8 mouse cellular contexts compared by ENCODE assay signal in the genomic region with DNA sequence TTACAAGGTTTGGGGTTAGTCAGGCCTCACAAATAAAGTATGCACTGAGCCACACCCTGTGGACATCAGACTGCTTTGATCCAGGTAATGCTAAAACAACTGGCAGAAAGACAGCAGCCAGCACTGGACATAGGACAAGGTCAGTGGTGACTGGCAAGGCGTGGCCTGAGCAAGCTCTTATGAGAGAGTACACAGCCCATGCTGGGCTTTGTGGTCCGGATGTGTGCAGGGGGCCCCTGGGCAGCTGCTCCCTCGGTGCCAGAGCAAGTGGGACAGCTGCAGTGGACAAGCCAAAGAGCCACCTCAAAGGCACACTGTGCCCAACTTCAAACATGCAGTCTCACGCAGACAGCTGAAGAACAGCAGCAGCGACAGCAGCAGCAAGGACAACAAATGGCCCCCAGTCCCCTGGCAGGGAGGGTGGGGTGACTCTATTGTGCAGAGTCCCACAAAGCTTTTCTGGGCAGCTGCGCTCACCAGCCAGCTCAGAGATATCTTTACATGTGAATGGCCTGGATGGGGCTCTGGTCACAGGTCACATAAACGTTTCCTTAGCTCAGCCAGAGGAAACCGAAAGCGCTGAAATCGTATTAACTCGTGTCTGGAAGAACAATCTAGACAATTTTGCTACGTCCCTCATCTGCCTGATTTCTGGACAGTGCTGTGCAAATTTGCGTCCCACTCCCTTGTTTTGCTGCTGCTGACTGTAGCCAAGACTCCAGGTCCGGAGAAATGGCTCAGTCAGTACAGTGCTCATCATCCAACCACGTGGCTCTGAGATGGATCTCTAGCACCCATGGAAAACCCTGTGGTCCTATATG.
DNase-seq lines count a peak whose midpoint lies in the region; ATAC-seq and TF ChIP-seq lines count a peak whose summit lies in the region.

No protein-coding gene starts in this region.

- TF ChIP-seq EP300 in stomach, postnatal 0 days (optimal IDR thresholded peaks at IDR 0.05): no peak

- no peaks in the 10 kb centered on the region for H3K9me3 ChIP-seq in heart, embryonic 15.5 days (replicated peaks)
- no peaks in the 10 kb centered on the region for H3K9me3 ChIP-seq in limb, embryonic 10.5 days (replicated peaks)
- H3K9me3 ChIP-seq in stomach, postnatal 0 days (ENCODE audit: control insufficient read depth, low read length): no peaks in the 10 kb centered on the region

- H3K36me3 ChIP-seq in heart, embryonic 15.5 days: no peaks in the 10 kb centered on the region
- no peaks in the 10 kb centered on the region for H3K36me3 ChIP-seq in limb, embryonic 10.5 days
- no peaks in the 10 kb centered on the region for H3K36me3 ChIP-seq in stomach, postnatal 0 days (ENCODE audit: control insufficient read depth, insufficient read depth, low read length)

- ATAC-seq in heart, embryonic 15.5 days (replicated peaks; ENCODE audit: insufficient number of reproducible peaks, insufficient read depth, low FRiP score, low read depth): peak; percentile 58; the same call in 1 of the 2 replicates
- peak; percentile 33; the same call in 1 of the 2 replicates for ATAC-seq in megakaryocyte progenitor cell, adult 5-6 weeks (replicated peaks; ENCODE audit: poor library complexity)
- 0 out of 2 replicates have a peak, but pooled peaks have one; percentile 49 for ATAC-seq in stomach, postnatal 0 days (ENCODE audit: low FRiP score, low TSS enrichment)

- peak overlapping the region; percentile 18 for H3K4me3 ChIP-seq in heart, embryonic 15.5 days
- H3K4me3 ChIP-seq in limb, embryonic 10.5 days: no peak overlapping the region
- H3K4me3 ChIP-seq in stomach, postnatal 0 days (ENCODE audit: low read depth, low read length): peak overlapping the region; percentile 10; the same call in 1 of the 2 replicates

- WGBS in heart, embryonic 15.5 days: 41% methylated on average over 15 of the region's 15 CpGs
- WGBS in limb, embryonic 10.5 days: 56% methylated on average over 15 of the region's 15 CpGs
- 31% methylated on average over 15 of the region's 15 CpGs for WGBS in stomach, postnatal 0 days

- peak overlapping the region; percentile 49 for H3K4me2 ChIP-seq in heart, embryonic 15.5 days
- H3K4me2 ChIP-seq in stomach, postnatal 0 days (replicated peaks; ENCODE audit: low read depth): peak overlapping the region; percentile 40

- H3K27ac ChIP-seq in heart, embryonic 15.5 days: 0 out of 2 replicates have a peak overlapping the region, but pooled peaks have one; percentile 8
- peak overlapping the region; percentile 58; the same call in 1 of the 2 replicates for H3K27ac ChIP-seq in limb, embryonic 10.5 days
- H3K27ac ChIP-seq in stomach, postnatal 0 days (replicated peaks): 0 out of 2 replicates have a peak overlapping the region, but pooled peaks have one; percentile 14

- TF ChIP-seq CTCF in stomach, postnatal 0 days (IDR thresholded peaks at IDR 0.05; ENCODE audit: low read depth): no peak

- no peak overlapping the region for H3K9ac ChIP-seq in heart, embryonic 15.5 days
- peak overlapping the region; percentile 18; the same call in 1 of the 2 replicates for H3K9ac ChIP-seq in stomach, postnatal 0 days (ENCODE audit: low read length)

- H3K27me3 ChIP-seq in heart, embryonic 15.5 days: no peaks in the 10 kb centered on the region
- peaks cover 6% of the 10 kb centered on the region; the same call in 1 of the 2 replicates for H3K27me3 ChIP-seq in limb, embryonic 10.5 days (ENCODE audit: low read depth, poor library complexity, severe bottlenecking)
- H3K27me3 ChIP-seq in stomach, postnatal 0 days (ENCODE audit: control insufficient read depth, insufficient read depth, low read length): no peaks in the 10 kb centered on the region

- DNase-seq in MN1 (ENCODE audit: low spot score): peak; percentile 60
- peak; percentile 77 for DNase-seq in embryo, embryonic 10.5 days (ENCODE audit: low spot score)
- DNase-seq in limb, embryonic 10.5 days (ENCODE audit: low spot score): no peak
- peak; percentile 16 for DNase-seq in stomach, postnatal 0 days (ENCODE audit: low spot score)
- DNase-seq in thymus, adult 18-20 months: no peak
- DNase-seq in frontal cortex, postnatal 25 days (ENCODE audit: low spot score in 2 of 2): no peak

- peaks cover 7% of the 10 kb centered on the region for H3K4me1 ChIP-seq in heart, embryonic 15.5 days (replicated peaks)
- H3K4me1 ChIP-seq in limb, embryonic 10.5 days: peaks cover 12% of the 10 kb centered on the region
- H3K4me1 ChIP-seq in stomach, postnatal 0 days (replicated peaks; ENCODE audit: control insufficient read depth, insufficient read depth): no peaks in the 10 kb centered on the region

Comparison
In these comparisons a context has a peak if more than half of its experiments do, and no peak if none do; other contexts are left out.
1. DNase-seq: peak in MN1 (single experiment), embryo, embryonic 10.5 days (single experiment) and stomach, postnatal 0 days (single experiment); none in limb, embryonic 10.5 days (single experiment), thymus, adult 18-20 months (0 of 2) and frontal cortex, postnatal 25 days (0 of 2).
2. H3K27ac ChIP-seq: peak in every context shown above with its lines; median percentile 58 in limb, embryonic 10.5 days; 14 in stomach, postnatal 0 days; 8 in heart, embryonic 15.5 days.
3. Peak in every context shown above with its lines, with median percentiles within 50 percentile points of each other: ATAC-seq.